Mouse (Mus musculus) cerebellum, adult 2 months (tissue): ENCODE data around the gene Sec16a.

Source experiments
- CTCF ChIP-seq: fragments of 200-500 bp; IDR thresholded peaks from 2 replicates; pipeline ENCODE4 v1.5.1; 2011; ENCODE audit warnings: low read depth, mild to moderate bottlenecking, control low read depth, low read length, moderate library complexity, borderline replicate concordance; ENCODE audit not compliant: insufficient read depth
- POLR2A ChIP-seq: fragments of 200-500 bp; IDR thresholded peaks from 2 replicates; pipeline ENCODE4 v1.6.1; 2011; ENCODE audit warnings: low read length, control low read depth, borderline replicate concordance; ENCODE audit not compliant: insufficient read depth

DNA sequence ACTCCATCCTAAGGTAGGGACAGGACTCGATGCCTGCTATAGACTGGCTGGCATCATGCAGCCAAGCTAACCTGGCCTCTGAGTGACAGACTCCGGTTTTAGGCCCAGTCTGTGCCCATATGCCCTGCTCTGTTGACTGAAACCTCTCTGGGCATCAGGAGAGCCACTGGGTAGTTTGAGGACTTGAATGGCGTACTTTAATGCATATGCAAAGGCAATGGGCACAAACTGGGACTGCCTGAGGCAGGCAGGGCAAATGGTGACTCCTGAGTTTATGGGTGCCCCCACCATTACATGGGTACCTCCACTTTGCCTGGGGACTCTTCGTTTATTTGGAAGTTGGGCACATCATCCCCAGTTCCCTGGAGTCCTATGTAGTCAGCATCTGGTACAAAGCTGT, 1.7 kb upstream of the Sec16a start:
- TF ChIP-seq POLR2A (no peak), CTCF (no peak)
